Mouse (Mus musculus) CH12.LX (cell line): Measurements from ENCODE around the gene Gsta2.

Experiments
- BHLHE40 ChIP-seq: IDR thresholded peaks from 2 replicates; pipeline ENCODE4 v1.6.1; 2011; ENCODE audit warnings: mild to moderate bottlenecking, low read depth, low read length, improper control_type of control experiment
- CHD1 ChIP-seq: IDR thresholded peaks from 2 replicates; pipeline ENCODE4 v1.6.1; 2012; ENCODE audit warnings: low read depth, low read length, improper control_type of control experiment, inconsistent platforms
- CTCF ChIP-seq, 2 experiments: IDR thresholded peaks in 1 of 2; conservative IDR thresholded peaks in 1 of 2; 2 replicates each; pipeline ENCODE4 v1.5.1; 2011 to 2012; ENCODE audit warnings: low read depth in 2 of 2, low read length in 2 of 2, improper control_type of control experiment in 1 of 2, inconsistent platforms in 1 of 2, mild to moderate bottlenecking in 1 of 2, moderate library complexity in 1 of 2
- EP300 ChIP-seq: IDR thresholded peaks from 2 replicates; pipeline ENCODE4 v1.6.1; 2011; ENCODE audit warnings: low read length, improper control_type of control experiment
- MYC ChIP-seq: IDR thresholded peaks from 2 replicates; pipeline ENCODE4 v1.6.1; 2011; ENCODE audit warnings: low read depth, mild to moderate bottlenecking, improper control_type of control experiment, low read length
- POLR2A ChIP-seq: IDR thresholded peaks from 2 replicates; pipeline ENCODE4 v1.6.1; 2011; ENCODE audit warnings: low read depth, mild to moderate bottlenecking, improper control_type of control experiment, low read length
- POLR2AphosphoS2 ChIP-seq: IDR thresholded peaks from 2 replicates; pipeline ENCODE4 v1.6.1; 2011; ENCODE audit warnings: low read depth, low read length, improper control_type of control experiment
- RAD21 ChIP-seq: IDR thresholded peaks from 2 replicates; pipeline ENCODE4 v1.6.1; 2011; ENCODE audit warnings: low read depth, mild to moderate bottlenecking, low read length, improper control_type of control experiment, moderate library complexity
- RCOR1 ChIP-seq: conservative IDR thresholded peaks from 2 replicates; pipeline ENCODE4 v1.6.1; 2012; ENCODE audit warnings: low read depth, mild to moderate bottlenecking, inconsistent platforms, low read length, improper control_type of control experiment
- TCF12 ChIP-seq: IDR thresholded peaks from 2 replicates; pipeline ENCODE4 v1.6.1; 2014; ENCODE audit warnings: low read depth, mild to moderate bottlenecking, inconsistent platforms, low read length, improper control_type of control experiment
- USF1 ChIP-seq: IDR thresholded peaks from 2 replicates; pipeline ENCODE4 v1.6.1; 2014; ENCODE audit warnings: low read depth, mild to moderate bottlenecking, inconsistent platforms, low read length, improper control_type of control experiment
- ZC3H11A ChIP-seq: IDR thresholded peaks from 2 replicates; pipeline ENCODE4 v1.6.1; 2012; ENCODE audit warnings: low read depth, mild to moderate bottlenecking, inconsistent platforms, low read length, improper control_type of control experiment

- TF ChIP-seq RCOR1 (no peak), POLR2AphosphoS2 (no peak), TCF12 (no peak), POLR2A (no peak), CTCF (conservative IDR thresholded peaks at IDR 0.05 in 1 of 2, IDR thresholded peaks at IDR 0.05 in 1 of 2; ENCODE audit: low read depth in 2 of 2, low read length in 2 of 2) (no peak), RAD21 (no peak), ZC3H11A (no peak), BHLHE40 (no peak), CHD1 (no peak), MYC (no peak), USF1 (no peak), EP300 (no peak)
Observed at GRCm38 (mm10) chr9:78368671-78369293, 13.2 kb upstream of the Gsta2 start.
